Mouse (Mus musculus): Measurements from ENCODE around the gene Ces2c. TPM values are rescaled to one million over a fixed set of nuclear protein-coding genes. Genes with fewer than 3 reads are reported as not detected.
"Not testable (repeated sequence)": the region's sequence is repeated elsewhere in the genome, so short reads cannot be mapped to it uniquely, and the experiment has no call there.

The Ces2c gene
- polyA plus RNA-seq, 1 experiment from 2014 or later, result not detected

- WGBS, result 75% methylated on average over 4 of the region's 4 CpGs
- no peak overlapping the region for H3K9ac ChIP-seq (ENCODE audit: low read length)
- H3K4me2 ChIP-seq, result no peak overlapping the region
- no peak for ATAC-seq (ENCODE audit: low FRiP score)
- no peaks in the 10 kb centered on the region for H3K4me1 ChIP-seq (ENCODE audit: control insufficient read depth, insufficient read depth, low read length)
- no peak for DNase-seq (ENCODE audit: low spot score, missing footprints)
- H3K27me3 ChIP-seq (ENCODE audit: control insufficient read depth, insufficient read depth, low read length), result no peaks in the 10 kb centered on the region
- no peak overlapping the region for H3K4me3 ChIP-seq (ENCODE audit: low read depth, low read length)
- no peaks in the 10 kb centered on the region for H3K36me3 ChIP-seq (ENCODE audit: control insufficient read depth, insufficient read depth, low read length)
- no peaks in the 10 kb centered on the region for H3K9me3 ChIP-seq (ENCODE audit: control insufficient read depth, low read length)
- no peak overlapping the region for H3K27ac ChIP-seq (ENCODE audit: low read depth, low read length)
These were observed 1.0 kb downstream of the Ces2c start for GRCm38 (mm10) chr8:104847741-104848462.

DNA sequence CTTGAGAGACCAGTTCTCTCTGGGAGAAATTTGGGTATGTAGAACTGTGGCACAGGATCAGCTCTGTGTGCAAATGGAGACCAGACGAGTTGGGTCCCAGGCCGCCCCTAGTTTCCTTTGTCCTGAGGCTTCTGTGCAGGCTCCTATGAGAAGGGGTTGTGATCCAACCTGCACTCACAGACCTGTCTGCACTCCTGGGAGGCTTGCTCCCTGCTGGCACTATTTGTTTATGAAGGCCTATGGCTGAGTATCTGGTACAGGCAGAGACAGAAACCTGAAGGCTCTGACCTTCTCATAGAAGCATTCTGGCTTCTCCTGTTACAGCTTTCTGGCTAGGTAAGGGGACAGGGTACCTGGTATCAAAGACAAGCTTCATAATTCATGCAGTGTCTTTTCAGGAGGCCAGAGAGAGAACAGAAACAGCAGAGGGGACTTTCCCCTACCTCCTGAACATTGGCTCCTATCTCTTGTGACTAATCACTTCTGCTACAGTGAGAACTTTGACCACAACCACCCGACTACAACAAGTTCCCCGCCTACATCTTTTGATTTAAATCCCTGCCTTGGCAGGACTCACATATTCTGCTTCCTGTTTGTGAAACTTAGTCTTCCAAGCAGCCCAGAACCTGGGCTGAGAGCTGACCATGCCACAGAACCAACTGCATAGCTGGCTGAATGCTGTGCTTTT, 20.1 kb downstream of the Ces2c start:
- DNase-seq (ENCODE audit: low spot score, missing footprints); H3K4me1 ChIP-seq (ENCODE audit: control insufficient read depth, insufficient read depth, low read length); ATAC-seq (ENCODE audit: low FRiP score); H3K4me2 ChIP-seq; H3K4me3 ChIP-seq (ENCODE audit: low read depth, low read length); H3K36me3 ChIP-seq (ENCODE audit: control insufficient read depth, insufficient read depth, low read length); H3K9ac ChIP-seq (ENCODE audit: low read length); H3K9me3 ChIP-seq (ENCODE audit: control insufficient read depth, low read length); H3K27ac ChIP-seq (ENCODE audit: low read depth, low read length); H3K27me3 ChIP-seq (ENCODE audit: control insufficient read depth, insufficient read depth, low read length): not testable (repeated sequence)
- WGBS, result no CpG with 5 or more reads among the region's 4 CpGs

GRCm38 (mm10) chr8:104868876-104869275, 22.0 kb downstream of the Ces2c start:
- WGBS, result no CpG with 5 or more reads among the region's 2 CpGs
- not testable (repeated sequence) for H3K4me1 ChIP-seq (ENCODE audit: control insufficient read depth, insufficient read depth, low read length)

GRCm38 (mm10) chr8:104886223-104886926, 39.5 kb downstream of the Ces2c start:
- not testable (repeated sequence) for H3K4me3 ChIP-seq (ENCODE audit: low read depth, low read length); ATAC-seq (ENCODE audit: low FRiP score); H3K9ac ChIP-seq (ENCODE audit: low read length); H3K27ac ChIP-seq (ENCODE audit: low read depth, low read length); H3K4me2 ChIP-seq; H3K4me1 ChIP-seq (ENCODE audit: control insufficient read depth, insufficient read depth, low read length); H3K27me3 ChIP-seq (ENCODE audit: control insufficient read depth, insufficient read depth, low read length); DNase-seq (ENCODE audit: low spot score, missing footprints); H3K36me3 ChIP-seq (ENCODE audit: control insufficient read depth, insufficient read depth, low read length); H3K9me3 ChIP-seq (ENCODE audit: control insufficient read depth, low read length)
- no CpG with 5 or more reads among the region's 4 CpGs for WGBS

More at GRCm38 (mm10) chr8:104868876-104869275, 22.0 kb downstream of the Ces2c start:
- not testable (repeated sequence) for ATAC-seq (ENCODE audit: low FRiP score); H3K36me3 ChIP-seq (ENCODE audit: control insufficient read depth, insufficient read depth, low read length); H3K4me2 ChIP-seq; H3K9me3 ChIP-seq (ENCODE audit: control insufficient read depth, low read length); DNase-seq (ENCODE audit: low spot score, missing footprints); H3K9ac ChIP-seq (ENCODE audit: low read length); H3K27ac ChIP-seq (ENCODE audit: low read depth, low read length); H3K4me3 ChIP-seq (ENCODE audit: low read depth, low read length); H3K27me3 ChIP-seq (ENCODE audit: control insufficient read depth, insufficient read depth, low read length)

GRCm38 (mm10) chr8:104901746-104902145, 54.9 kb downstream of the Ces2c start:
- H3K9ac ChIP-seq (ENCODE audit: low read length), result no peak overlapping the region
- ATAC-seq (ENCODE audit: low FRiP score), result no peak
- WGBS, result 93% methylated on average over 2 of the region's 2 CpGs
- H3K27ac ChIP-seq (ENCODE audit: low read depth, low read length), result no peak overlapping the region
- H3K9me3 ChIP-seq (ENCODE audit: control insufficient read depth, low read length), result no peaks in the 10 kb centered on the region
- no peaks in the 10 kb centered on the region for H3K36me3 ChIP-seq (ENCODE audit: control insufficient read depth, insufficient read depth, low read length)
- H3K27me3 ChIP-seq (ENCODE audit: control insufficient read depth, insufficient read depth, low read length), result no peaks in the 10 kb centered on the region
- H3K4me3 ChIP-seq (ENCODE audit: low read depth, low read length), result no peak overlapping the region
- no peak overlapping the region for H3K4me2 ChIP-seq
- no peaks in the 10 kb centered on the region for H3K4me1 ChIP-seq (ENCODE audit: control insufficient read depth, insufficient read depth, low read length)
- DNase-seq (ENCODE audit: low spot score, missing footprints), result no peak

Other genes with a start within 250 kb of the Ces2c start
- not detected in 2 replicates for gene Cdh16, start 222.7 kb upstream of the Ces2c start, polyA plus RNA-seq (2014; fragmentation: Nextera tagmentation; extraction: Ambion mirVana)
- 2.2 and 3.1 TPM in 2 replicates for gene Rrad, start 215.7 kb upstream of the Ces2c start, polyA plus RNA-seq (2014; fragmentation: Nextera tagmentation; extraction: Ambion mirVana)
- gene Ciao2b, start 205.1 kb upstream of the Ces2c start, polyA plus RNA-seq (2014; fragmentation: Nextera tagmentation; extraction: Ambion mirVana), result 95.2 and 95.7 TPM in 2 replicates
- gene Ces2a, start 113.1 kb upstream of the Ces2c start, polyA plus RNA-seq (2014; fragmentation: Nextera tagmentation; extraction: Ambion mirVana), result not detected in 2 replicates
- gene Ces2b, start 15.5 kb upstream of the Ces2c start, polyA plus RNA-seq (2014; fragmentation: Nextera tagmentation; extraction: Ambion mirVana), result 0.15 and 0.40 TPM in 2 replicates
- gene Ces2e, start 79.2 kb downstream of the Ces2c start, polyA plus RNA-seq (2014; fragmentation: Nextera tagmentation; extraction: Ambion mirVana), result not detected in 2 replicates
- gene Ces2f, start 100.3 kb downstream of the Ces2c start, polyA plus RNA-seq (2014; fragmentation: Nextera tagmentation; extraction: Ambion mirVana), result not detected in 2 replicates
- 0.05 TPM in 1 of 2 replicates, not detected in the other for gene Ces2g, start 114.7 kb downstream of the Ces2c start, polyA plus RNA-seq (2014; fragmentation: Nextera tagmentation; extraction: Ambion mirVana)
- gene Ces2h, start 153.8 kb downstream of the Ces2c start, polyA plus RNA-seq (2014; fragmentation: Nextera tagmentation; extraction: Ambion mirVana), result not detected in 2 replicates
- not detected in 2 replicates for gene Ces3a, start 201.5 kb downstream of the Ces2c start, polyA plus RNA-seq (2014; fragmentation: Nextera tagmentation; extraction: Ambion mirVana)
- not detected in 2 replicates for gene Ces3b, start 236.7 kb downstream of the Ces2c start, polyA plus RNA-seq (2014; fragmentation: Nextera tagmentation; extraction: Ambion mirVana)